Mouse (Mus musculus): ENCODE results near the gene Cep128. TPM values are rescaled to one million over a fixed set of nuclear protein-coding genes. Genes with fewer than 3 reads are reported as not detected.

Cep128 gene
- polyA plus RNA-seq, 1 experiment from 2014 or later, result 6.4 TPM

DNA sequence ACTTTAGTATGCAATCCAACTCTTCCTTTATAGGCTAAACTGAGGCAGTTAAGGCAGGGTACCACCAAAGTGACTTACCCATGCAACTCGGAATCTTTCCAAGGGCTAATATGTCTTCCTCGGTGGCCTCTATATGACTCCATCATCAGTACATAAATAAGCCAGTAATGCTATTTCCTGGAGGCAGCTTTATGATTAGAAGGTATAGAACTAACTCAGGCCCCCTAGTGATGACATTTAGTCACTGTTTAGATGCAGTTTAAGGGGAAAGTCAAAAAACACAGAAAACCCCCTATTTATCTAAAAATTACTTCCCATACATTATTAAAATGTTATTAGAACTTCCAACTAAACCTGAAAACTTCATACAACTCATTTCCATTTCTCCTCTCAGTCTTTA lies 114.6 kb downstream of the Cep128 start:
- H3K9ac ChIP-seq (replicated peaks; ENCODE audit: low read depth, low read length), result no peak overlapping the region
- H3K27me3 ChIP-seq (replicated peaks; ENCODE audit: control insufficient read depth, insufficient read depth, low read length), result no peaks in the 10 kb centered on the region
- H3K4me1 ChIP-seq (replicated peaks; ENCODE audit: control insufficient read depth, insufficient read depth, low read length), result peaks cover 6% of the 10 kb centered on the region
- no peak overlapping the region for H3K4me3 ChIP-seq (replicated peaks; ENCODE audit: low read length)
- no peaks in the 10 kb centered on the region for H3K36me3 ChIP-seq (ENCODE audit: control insufficient read depth, insufficient read depth)
- no peak overlapping the region for H3K27ac ChIP-seq (ENCODE audit: low read length)
- WGBS, result 95% methylated on average over 2 of the region's 2 CpGs
- H3K9me3 ChIP-seq (ENCODE audit: control insufficient read depth, low read length), result no peaks in the 10 kb centered on the region
- H3K4me2 ChIP-seq (ENCODE audit: low read length), result no peak overlapping the region
- ATAC-seq, result no peak

DNA sequence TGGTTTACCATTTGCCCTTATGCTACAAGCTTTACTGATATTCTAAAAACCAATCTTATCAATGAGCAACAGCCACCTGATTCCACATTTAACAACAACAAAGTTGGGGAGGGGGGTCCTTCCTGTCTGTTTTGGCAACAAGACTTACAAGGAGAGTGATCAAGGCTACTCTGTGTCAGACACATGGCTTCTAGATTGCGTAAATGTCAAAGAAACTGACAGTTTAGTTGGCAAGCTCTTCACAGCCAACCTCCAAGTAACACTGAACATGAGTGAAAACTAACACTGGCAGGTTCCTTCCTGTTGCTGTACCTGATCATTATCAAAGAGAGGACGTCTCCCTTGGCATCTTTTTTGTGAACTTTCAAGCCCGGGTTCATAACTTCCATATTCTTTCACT lies 115.2 kb downstream of the Cep128 start:
- no peak overlapping the region for H3K27ac ChIP-seq (ENCODE audit: low read length)
- WGBS, result 87% methylated on average over 3 of the region's 3 CpGs
- H3K36me3 ChIP-seq (ENCODE audit: control insufficient read depth, insufficient read depth), result no peaks in the 10 kb centered on the region
- H3K4me2 ChIP-seq (ENCODE audit: low read length), result no peak overlapping the region
- H3K4me1 ChIP-seq (replicated peaks; ENCODE audit: control insufficient read depth, insufficient read depth, low read length), result peaks cover 6% of the 10 kb centered on the region
- H3K9ac ChIP-seq (replicated peaks; ENCODE audit: low read depth, low read length), result no peak overlapping the region
- ATAC-seq, result no peak
- H3K4me3 ChIP-seq (replicated peaks; ENCODE audit: low read length), result no peak overlapping the region
- no peaks in the 10 kb centered on the region for H3K27me3 ChIP-seq (replicated peaks; ENCODE audit: control insufficient read depth, insufficient read depth, low read length)
- H3K9me3 ChIP-seq (ENCODE audit: control insufficient read depth, low read length), result no peaks in the 10 kb centered on the region

DNA sequence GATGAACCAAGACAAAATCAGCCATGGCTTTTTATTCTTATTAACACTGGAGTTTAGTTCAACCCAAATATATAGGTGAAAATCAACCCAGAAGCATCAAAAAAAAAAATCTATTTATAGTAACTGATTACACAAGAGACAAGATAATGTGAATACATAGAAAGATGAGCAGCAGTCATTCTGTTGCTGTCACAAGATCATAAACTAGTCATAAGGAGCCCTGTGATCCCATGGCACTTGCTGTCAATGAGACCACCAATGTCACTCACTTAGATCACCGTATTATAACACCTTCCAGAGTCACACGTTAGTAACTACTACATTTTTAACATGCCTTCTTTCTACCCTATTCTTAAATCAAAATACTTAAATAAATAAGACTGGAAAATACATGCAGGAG lies 118.2 kb downstream of the Cep128 start:
- ATAC-seq, result no peak
- Histone ChIP-seq H3K4me2 (ENCODE audit: low read length) (no peak overlapping the region), H3K36me3 (ENCODE audit: control insufficient read depth, insufficient read depth) (no peaks in the 10 kb centered on the region), H3K9ac (replicated peaks; ENCODE audit: low read depth, low read length) (no peak overlapping the region), H3K27ac (ENCODE audit: low read length) (no peak overlapping the region), H3K9me3 (ENCODE audit: control insufficient read depth, low read length) (no peaks in the 10 kb centered on the region), H3K4me1 (replicated peaks; ENCODE audit: control insufficient read depth, insufficient read depth, low read length) (peaks cover 4% of the 10 kb centered on the region), H3K4me3 (replicated peaks; ENCODE audit: low read length) (no peak overlapping the region), H3K27me3 (replicated peaks; ENCODE audit: control insufficient read depth, insufficient read depth, low read length) (no peaks in the 10 kb centered on the region)
- 79% methylated on average over 2 of the region's 2 CpGs for WGBS

DNA sequence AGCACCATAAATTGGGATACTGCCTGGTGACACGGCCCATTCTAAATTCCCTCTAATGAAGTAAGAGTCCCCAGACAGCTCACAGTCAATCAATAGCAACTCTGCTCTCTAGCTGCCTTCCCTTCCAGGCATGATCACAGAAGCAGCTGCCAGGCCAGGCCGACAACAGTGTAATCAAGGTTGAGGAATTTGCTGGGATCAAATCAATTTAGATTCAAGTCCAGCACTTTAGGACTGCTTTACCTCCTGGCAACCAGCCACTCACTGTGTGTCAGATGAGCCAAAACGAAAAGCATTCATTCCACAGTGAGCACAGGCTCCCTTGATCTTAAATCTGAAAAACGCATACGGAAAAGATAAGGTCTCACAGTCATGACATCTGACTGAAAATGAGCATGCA lies 118.7 kb downstream of the Cep128 start:
- ATAC-seq, result peak; percentile 73
- H3K9ac ChIP-seq (replicated peaks; ENCODE audit: low read depth, low read length), result no peak overlapping the region
- no peak overlapping the region for H3K4me2 ChIP-seq (ENCODE audit: low read length)

DNA sequence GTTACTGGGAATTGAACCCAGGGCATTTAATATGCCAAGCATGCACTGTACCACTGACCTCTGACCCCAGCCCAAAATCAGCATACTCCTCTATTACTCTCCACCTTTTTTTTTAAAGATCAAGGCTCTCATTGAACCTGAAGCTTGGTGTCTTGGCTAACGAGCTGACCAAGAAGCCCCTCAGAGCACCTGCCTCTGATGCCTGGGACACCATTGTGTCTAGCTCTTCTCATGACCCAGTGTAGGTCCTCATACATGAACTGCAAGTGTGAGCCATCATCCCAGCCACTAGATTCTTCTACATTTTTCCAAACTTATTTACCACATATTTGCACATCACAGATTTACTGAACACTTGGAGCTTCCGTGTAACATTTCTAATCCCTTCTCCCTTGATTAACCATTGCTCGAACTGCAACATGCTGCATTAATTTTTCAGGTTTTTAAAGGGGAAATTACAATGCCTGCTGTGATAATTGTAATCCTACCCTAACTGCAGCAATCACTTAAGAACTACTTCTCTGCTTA lies 119.3 kb downstream of the Cep128 start:
- no peaks in the 10 kb centered on the region for H3K27me3 ChIP-seq (replicated peaks; ENCODE audit: control insufficient read depth, insufficient read depth, low read length)
- 36% methylated on average over 3 of the region's 3 CpGs for whole genome bisulfite sequencing
- H3K36me3 ChIP-seq (ENCODE audit: control insufficient read depth, insufficient read depth), result no peaks in the 10 kb centered on the region
- H3K27ac ChIP-seq (ENCODE audit: low read length), result no peak overlapping the region
- H3K4me2 ChIP-seq (ENCODE audit: low read length), result no peak overlapping the region
- H3K9ac ChIP-seq (replicated peaks; ENCODE audit: low read depth, low read length), result no peak overlapping the region
- ATAC-seq, result no peak
- no peaks in the 10 kb centered on the region for H3K9me3 ChIP-seq (ENCODE audit: control insufficient read depth, low read length)
- H3K4me1 ChIP-seq (replicated peaks; ENCODE audit: control insufficient read depth, insufficient read depth, low read length), result peaks cover 4% of the 10 kb centered on the region
- H3K4me3 ChIP-seq (replicated peaks; ENCODE audit: low read length), result no peak overlapping the region

More for the DNA sequence above, 118.7 kb downstream of the Cep128 start:
- Histone ChIP-seq H3K27ac (ENCODE audit: low read length) (no peak overlapping the region), H3K27me3 (replicated peaks; ENCODE audit: control insufficient read depth, insufficient read depth, low read length) (no peaks in the 10 kb centered on the region), H3K36me3 (ENCODE audit: control insufficient read depth, insufficient read depth) (no peaks in the 10 kb centered on the region), H3K9me3 (ENCODE audit: control insufficient read depth, low read length) (no peaks in the 10 kb centered on the region), H3K4me3 (replicated peaks; ENCODE audit: low read length) (no peak overlapping the region), H3K4me1 (replicated peaks; ENCODE audit: control insufficient read depth, insufficient read depth, low read length) (peaks cover 4% of the 10 kb centered on the region)
- WGBS, result 16% methylated on average over 5 of the region's 5 CpGs

DNA sequence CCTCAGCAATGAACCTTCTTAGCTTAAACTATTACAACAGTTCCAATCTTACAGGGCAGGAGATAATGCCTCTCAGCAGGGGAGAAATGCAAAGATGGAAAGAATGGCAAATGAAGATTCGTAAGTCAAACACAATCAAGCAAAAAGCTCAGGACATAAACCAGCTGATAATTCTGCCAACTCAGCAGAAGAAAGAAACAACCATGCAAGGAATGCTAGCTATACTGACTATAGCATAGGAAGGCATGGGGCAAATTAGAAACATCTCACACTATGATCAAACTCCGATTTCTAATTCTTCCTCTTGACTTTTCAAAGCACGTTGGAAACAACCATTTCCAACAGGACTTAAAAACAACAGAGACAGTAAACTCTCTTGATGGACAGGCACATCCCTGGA lies 120.5 kb downstream of the Cep128 start:
- Histone ChIP-seq H3K4me1 (replicated peaks; ENCODE audit: control insufficient read depth, insufficient read depth, low read length) (peaks cover 4% of the 10 kb centered on the region), H3K4me3 (replicated peaks; ENCODE audit: low read length) (no peak overlapping the region), H3K27ac (ENCODE audit: low read length) (no peak overlapping the region), H3K9ac (replicated peaks; ENCODE audit: low read depth, low read length) (no peak overlapping the region), H3K9me3 (ENCODE audit: control insufficient read depth, low read length) (no peaks in the 10 kb centered on the region), H3K4me2 (ENCODE audit: low read length) (no peak overlapping the region), H3K27me3 (replicated peaks; ENCODE audit: control insufficient read depth, insufficient read depth, low read length) (no peaks in the 10 kb centered on the region), H3K36me3 (ENCODE audit: control insufficient read depth, insufficient read depth) (no peaks in the 10 kb centered on the region)
- WGBS, result 78% methylated on average over 3 of the region's 3 CpGs
- ATAC-seq, result no peak

DNA sequence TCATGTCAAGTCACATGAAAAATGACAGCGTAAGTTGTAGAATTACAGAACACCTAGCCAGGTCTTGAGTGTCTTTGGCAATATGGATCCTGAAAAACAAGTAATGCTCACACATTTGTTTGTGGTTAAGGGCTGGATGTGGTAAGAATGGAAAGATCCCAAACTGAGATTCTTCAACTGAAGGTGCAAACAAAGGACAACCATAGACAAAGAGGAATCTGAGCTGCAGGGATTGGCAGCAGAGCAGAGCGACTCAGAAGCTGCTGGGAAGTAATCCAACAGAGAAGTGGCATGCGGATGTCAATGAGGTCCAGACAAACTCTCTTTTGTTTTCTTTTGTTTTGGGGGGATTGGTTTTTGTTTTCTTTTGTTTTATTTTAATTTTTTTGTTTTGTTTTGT lies 121.4 kb downstream of the Cep128 start:
- Histone ChIP-seq H3K9ac (replicated peaks; ENCODE audit: low read depth, low read length) (no peak overlapping the region), H3K27ac (ENCODE audit: low read length) (no peak overlapping the region), H3K9me3 (ENCODE audit: control insufficient read depth, low read length) (no peaks in the 10 kb centered on the region), H3K27me3 (replicated peaks; ENCODE audit: control insufficient read depth, insufficient read depth, low read length) (no peaks in the 10 kb centered on the region), H3K36me3 (ENCODE audit: control insufficient read depth, insufficient read depth) (no peaks in the 10 kb centered on the region), H3K4me2 (ENCODE audit: low read length) (no peak overlapping the region), H3K4me1 (replicated peaks; ENCODE audit: control insufficient read depth, insufficient read depth, low read length) (peaks cover 4% of the 10 kb centered on the region), H3K4me3 (replicated peaks; ENCODE audit: low read length) (no peak overlapping the region)
- ATAC-seq, result no peak
- 59% methylated on average over 3 of the region's 3 CpGs for WGBS

DNA sequence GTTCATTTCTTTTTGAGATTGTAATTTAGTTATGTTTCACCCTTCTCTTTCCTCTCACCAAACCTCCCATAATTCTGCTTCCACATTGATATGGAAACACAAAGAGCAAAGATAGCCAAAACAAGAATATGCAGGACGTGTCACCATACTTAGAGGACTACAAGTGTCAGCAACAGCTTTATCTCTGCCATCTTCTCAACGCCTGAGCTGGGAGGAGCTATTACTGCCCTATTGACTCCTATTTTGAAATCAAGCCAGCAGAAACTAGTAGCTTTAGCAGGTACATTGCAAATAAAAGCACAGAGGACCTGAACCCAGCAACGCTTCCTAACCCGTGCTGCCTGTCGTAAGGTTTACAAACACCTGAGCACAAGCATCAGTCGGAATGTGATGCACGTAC lies 127.9 kb downstream of the Cep128 start:
- Histone ChIP-seq H3K4me2 (ENCODE audit: low read length) (no peak overlapping the region), H3K4me1 (replicated peaks; ENCODE audit: control insufficient read depth, insufficient read depth, low read length) (no peaks in the 10 kb centered on the region)
- 92% methylated on average over 7 of the region's 7 CpGs for WGBS

DNA sequence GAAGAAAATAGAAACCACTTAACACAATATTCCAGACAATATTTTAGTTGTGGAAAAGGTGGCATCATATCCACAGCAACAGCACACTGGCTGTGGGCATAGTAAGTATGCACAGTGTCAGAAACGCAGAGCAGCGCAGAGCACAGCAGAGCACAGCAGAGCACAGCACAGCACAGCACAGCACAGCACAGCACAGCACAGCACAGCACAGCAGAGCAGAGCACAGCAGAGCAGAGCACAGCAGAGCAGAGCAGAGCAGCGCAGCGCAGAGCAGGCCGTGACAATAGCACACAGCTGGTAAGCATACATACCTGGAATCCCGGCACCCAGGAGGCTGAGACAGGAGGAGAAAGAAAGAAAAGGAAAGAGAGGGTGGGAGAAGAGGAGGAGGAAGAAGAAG lies 129.4 kb downstream of the Cep128 start:
- H3K27ac ChIP-seq (ENCODE audit: low read length), result no peak overlapping the region
- H3K36me3 ChIP-seq (ENCODE audit: control insufficient read depth, insufficient read depth), result no peaks in the 10 kb centered on the region
- no peaks in the 10 kb centered on the region for H3K27me3 ChIP-seq (replicated peaks; ENCODE audit: control insufficient read depth, insufficient read depth, low read length)
- H3K4me1 ChIP-seq (replicated peaks; ENCODE audit: control insufficient read depth, insufficient read depth, low read length), result no peaks in the 10 kb centered on the region
- ATAC-seq, result no peak
- WGBS, result 96% methylated on average over 6 of the region's 6 CpGs
- no peaks in the 10 kb centered on the region for H3K9me3 ChIP-seq (ENCODE audit: control insufficient read depth, low read length)
- no peak overlapping the region for H3K4me2 ChIP-seq (ENCODE audit: low read length)
- no peak overlapping the region for H3K4me3 ChIP-seq (replicated peaks; ENCODE audit: low read length)
- H3K9ac ChIP-seq (replicated peaks; ENCODE audit: low read depth, low read length), result no peak overlapping the region

More for the DNA sequence above, 127.9 kb downstream of the Cep128 start:
- no peaks in the 10 kb centered on the region for H3K9me3 ChIP-seq (ENCODE audit: control insufficient read depth, low read length)
- no peak overlapping the region for H3K27ac ChIP-seq (ENCODE audit: low read length)
- no peaks in the 10 kb centered on the region for H3K36me3 ChIP-seq (ENCODE audit: control insufficient read depth, insufficient read depth)
- ATAC-seq, result no peak
- H3K4me3 ChIP-seq (replicated peaks; ENCODE audit: low read length), result no peak overlapping the region
- no peaks in the 10 kb centered on the region for H3K27me3 ChIP-seq (replicated peaks; ENCODE audit: control insufficient read depth, insufficient read depth, low read length)
- H3K9ac ChIP-seq (replicated peaks; ENCODE audit: low read depth, low read length), result no peak overlapping the region

DNA sequence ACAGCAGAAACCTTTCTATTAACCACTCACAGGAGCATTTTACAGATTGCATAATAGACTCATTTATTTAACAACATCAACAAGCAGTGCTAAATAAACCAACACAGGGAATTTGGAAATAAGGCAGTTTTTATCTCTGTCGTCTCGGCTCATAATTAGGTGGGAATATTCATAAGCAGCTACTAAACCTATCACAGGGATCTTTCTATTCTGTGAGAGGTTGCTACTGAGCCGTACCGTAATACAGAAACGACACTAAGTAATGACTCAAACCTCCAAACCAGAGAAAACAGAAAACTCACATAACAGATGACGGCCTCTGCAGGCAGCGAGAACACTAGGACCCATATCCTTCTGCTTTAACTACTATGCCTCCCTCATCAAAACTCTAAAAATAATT lies 163.6 kb downstream of the Cep128 start:
- H3K4me1 ChIP-seq (replicated peaks; ENCODE audit: control insufficient read depth, insufficient read depth, low read length), result 0 out of 2 replicates have a peak, but pooled peaks cover 3% of the 10 kb centered on the region
- H3K9ac ChIP-seq (replicated peaks; ENCODE audit: low read depth, low read length), result no peak overlapping the region
- peak; percentile 65 for ATAC-seq
- H3K36me3 ChIP-seq (ENCODE audit: control insufficient read depth, insufficient read depth), result no peaks in the 10 kb centered on the region
- no peaks in the 10 kb centered on the region for H3K27me3 ChIP-seq (replicated peaks; ENCODE audit: control insufficient read depth, insufficient read depth, low read length)
- whole genome bisulfite sequencing, result 33% methylated on average over 7 of the region's 7 CpGs
- no peak overlapping the region for H3K4me3 ChIP-seq (replicated peaks; ENCODE audit: low read length)
- H3K27ac ChIP-seq (ENCODE audit: low read length), result no peak overlapping the region
- H3K9me3 ChIP-seq (ENCODE audit: control insufficient read depth, low read length), result no peaks in the 10 kb centered on the region
- H3K4me2 ChIP-seq (ENCODE audit: low read length), result no peak overlapping the region

Measured in forebrain, embryonic 16.5 days (tissue).